Mouse (Mus musculus): Measurements from ENCODE around the gene Cox11.

DNA sequence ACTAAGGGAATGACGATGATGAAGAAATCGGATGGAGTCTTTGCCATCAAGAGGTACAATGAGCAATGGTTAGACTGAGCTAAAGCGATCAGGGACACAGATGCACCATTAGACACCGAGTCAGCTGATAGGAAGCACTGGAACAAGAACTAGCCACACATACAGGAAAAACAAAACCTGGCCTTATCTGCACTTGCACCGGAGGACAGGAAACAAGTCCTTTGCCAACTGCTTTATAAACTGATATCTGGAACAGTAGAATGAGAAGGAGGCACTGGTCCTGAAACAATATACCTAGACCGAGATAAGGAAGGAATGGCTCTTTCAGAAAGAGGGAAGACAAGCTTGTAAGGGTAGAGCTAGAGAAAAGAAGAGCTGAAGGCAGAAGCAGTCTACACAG is 23.2 kb upstream of the Cox11 start:
- no peak for TF ChIP-seq GATA1 (IDR thresholded peaks at IDR 0.05; ENCODE audit: borderline replicate concordance, low read length)
- no peak for TF ChIP-seq FLI1 (IDR thresholded peaks at IDR 0.05; ENCODE audit: low read length)
